Mouse (Mus musculus) lung, embryonic 14.5 days (tissue): ENCODE data around the gene Tmem220. TPM values are rescaled to one million over a fixed set of nuclear protein-coding genes. Genes with fewer than 3 reads are reported as not detected.

Source experiments
- ATAC-seq: fragments of 200-750 bp; cut with Nextera tagmentation; 2 replicates; pipeline ENCODE4 v1.8.0; 2017; ENCODE audit warnings: mild to moderate bottlenecking, moderate TSS enrichment, moderate library complexity; ENCODE audit not compliant: insufficient read depth
- DNase-seq: peaks from one replicate; pipeline ENCODE4 v3.0.0-alpha.2; 2015
- H3K27ac ChIP-seq: fragments of 300-500 bp; sonication (generic); 2 replicates; pipeline ENCODE4 v1.5.1; 2014; ENCODE audit warnings: low read depth, mild to moderate bottlenecking, moderate library complexity
- H3K27me3 ChIP-seq: fragments of 300-500 bp; sonication (generic); 2 replicates; pipeline ENCODE4 v1.6.1; 2014; ENCODE audit warnings: low read length, control low read depth; ENCODE audit not compliant: insufficient read depth
- H3K36me3 ChIP-seq: fragments of 300-500 bp; sonication (generic); 2 replicates; pipeline ENCODE4 v1.6.1; 2014; ENCODE audit warnings: control low read depth; ENCODE audit not compliant: insufficient read depth
- H3K4me1 ChIP-seq: fragments of 300-500 bp; sonication (generic); 2 replicates; pipeline ENCODE4 v1.6.1; 2014; ENCODE audit warnings: antibody characterized with exemption, control low read depth; ENCODE audit not compliant: insufficient read depth
- H3K4me2 ChIP-seq: fragments of 300-500 bp; sonication (generic); 2 replicates; pipeline ENCODE4 v1.6.1; 2014; ENCODE audit warnings: mild to moderate bottlenecking
- H3K4me3 ChIP-seq: fragments of 300-500 bp; sonication (generic); 2 replicates; pipeline ENCODE4 v1.5.1; 2014; ENCODE audit warnings: low read depth, low read length
- H3K9ac ChIP-seq: fragments of 300-500 bp; sonication (generic); 2 replicates; pipeline ENCODE4 v1.6.1; 2014
- H3K9me3 ChIP-seq: fragments of 300-500 bp; sonication (generic); 2 replicates; pipeline ENCODE4 v1.6.1; 2016; ENCODE audit warnings: low read depth, low read length, control low read depth
- CTCF ChIP-seq: IDR thresholded peaks from 2 replicates; pipeline ENCODE4 v1.5.1; 2016; ENCODE audit warnings: antibody characterized with exemption, low read depth
- WGBS: fragments of 180-500 bp; shearing (Covaris S2); extraction: QIAGEN DNeasy Blood & Tissue Kit; methylation state at CpG from one replicate; pipeline ENCODE4 v1.1.7; 2014; 5-methylcytosine and 5-hydroxymethylcytosine counted together
- polyA plus RNA-seq: library from polyadenylated mRNA; unstranded; fragments of >200 nt; fragmentation: Nextera tagmentation; extraction: Ambion mirVana; gene quantifications from 2 replicates; pipeline ENCODE4 v1.2.1, GENCODE M21; 2014

Tmem220 gene
- polyA plus RNA-seq, 1 experiment from 2014 or later, result 1.8 TPM

DNA sequence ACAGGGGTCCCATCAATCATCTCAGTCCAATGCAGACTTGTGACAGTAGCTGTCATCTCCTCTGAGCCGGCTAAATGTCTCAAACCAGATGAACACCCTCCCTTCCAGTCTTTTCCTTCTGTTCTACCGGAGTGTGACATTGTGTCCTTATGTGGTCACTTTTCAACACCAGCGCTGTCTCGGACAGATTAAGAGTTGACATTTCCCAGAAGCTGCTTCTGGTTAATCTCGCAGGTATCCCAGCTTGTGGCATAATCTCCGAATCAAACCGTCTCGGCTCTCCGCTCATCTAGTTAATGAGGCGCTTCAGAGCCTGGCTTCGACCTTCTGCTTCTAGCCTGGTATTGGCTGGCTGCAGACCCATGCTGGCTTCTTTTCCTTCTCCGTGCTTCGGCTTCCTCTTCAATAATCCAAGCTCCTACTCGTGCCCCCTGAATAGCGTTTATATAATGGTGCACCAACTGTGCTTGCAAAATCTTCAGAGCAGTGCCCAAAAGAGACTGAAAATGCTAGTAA lies 47.7 kb downstream of the Tmem220 start:
- ATAC-seq, result no peak

DNA sequence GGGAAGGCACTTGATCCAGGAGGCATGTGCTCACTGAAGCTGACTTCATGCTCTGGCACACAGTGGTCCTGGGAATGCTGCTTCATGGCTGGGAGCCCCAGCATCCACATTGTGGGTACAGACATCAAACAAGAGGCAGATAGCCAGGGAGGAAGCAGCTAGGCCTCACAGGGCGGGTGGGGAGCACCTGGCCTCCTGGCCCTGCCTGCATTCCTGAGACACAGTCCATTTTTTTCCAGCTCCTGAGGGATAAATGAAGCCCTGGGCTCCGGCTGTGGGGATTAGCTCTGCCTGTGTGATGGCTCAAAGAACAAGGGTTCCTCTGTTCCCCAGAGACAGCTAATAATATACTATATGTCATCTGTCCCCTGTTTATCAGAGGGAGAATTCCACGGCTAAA lies 50.1 kb downstream of the Tmem220 start:
- 36% methylated on average over 3 of the region's 3 CpGs for WGBS
- TF ChIP-seq CTCF, result no peak
- Histone ChIP-seq H3K4me2 (no peak overlapping the region), H3K27me3 (no peaks in the 10 kb centered on the region), H3K9me3 (no peaks in the 10 kb centered on the region), H3K27ac (no peak overlapping the region), H3K4me1 (no peaks in the 10 kb centered on the region), H3K36me3 (no peaks in the 10 kb centered on the region), H3K9ac (no peak overlapping the region), H3K4me3 (no peak overlapping the region)
- DNase-seq (no peak), ATAC-seq (no peak)

More for the DNA sequence above, 47.7 kb downstream of the Tmem220 start:
- 73% methylated on average over 15 of the region's 15 CpGs for WGBS
- H3K27me3 ChIP-seq, result no peaks in the 10 kb centered on the region
- no peak overlapping the region for H3K9ac ChIP-seq
- DNase-seq, result no peak
- no peak overlapping the region for H3K27ac ChIP-seq
- H3K4me3 ChIP-seq, result no peak overlapping the region
- no peaks in the 10 kb centered on the region for H3K4me1 ChIP-seq
- H3K9me3 ChIP-seq, result no peaks in the 10 kb centered on the region
- no peak for TF ChIP-seq CTCF
- H3K4me2 ChIP-seq, result no peak overlapping the region
- no peaks in the 10 kb centered on the region for H3K36me3 ChIP-seq

DNA sequence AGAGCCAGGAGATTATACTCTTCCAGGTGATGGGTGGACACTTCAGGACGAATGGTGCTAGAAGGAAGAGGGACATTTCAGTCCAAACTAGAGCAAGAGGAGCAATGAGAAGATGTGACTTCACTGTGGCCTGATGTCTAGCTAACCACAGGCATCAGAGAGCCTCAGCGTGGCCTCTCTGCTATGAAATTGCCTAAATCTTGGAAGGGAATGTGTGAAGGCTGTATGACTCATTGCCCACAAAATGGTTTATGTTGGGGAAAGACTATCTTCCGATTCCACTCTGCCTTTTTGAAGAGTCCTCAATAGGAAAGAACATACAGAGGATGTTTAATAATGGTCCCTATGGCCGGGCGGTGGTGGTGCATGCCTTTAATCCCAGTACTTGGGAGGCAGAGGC lies 51.8 kb downstream of the Tmem220 start:
- DNase-seq (no peak), ATAC-seq (no peak)
- no peak overlapping the region for H3K27ac ChIP-seq
- no peaks in the 10 kb centered on the region for H3K36me3 ChIP-seq
- H3K9me3 ChIP-seq, result no peaks in the 10 kb centered on the region
- no peaks in the 10 kb centered on the region for H3K27me3 ChIP-seq
- TF ChIP-seq CTCF, result no peak
- WGBS, result 82% methylated on average over 5 of the region's 5 CpGs
- no peak overlapping the region for H3K9ac ChIP-seq
- no peaks in the 10 kb centered on the region for H3K4me1 ChIP-seq
- H3K4me3 ChIP-seq, result no peak overlapping the region
- H3K4me2 ChIP-seq, result no peak overlapping the region

DNA sequence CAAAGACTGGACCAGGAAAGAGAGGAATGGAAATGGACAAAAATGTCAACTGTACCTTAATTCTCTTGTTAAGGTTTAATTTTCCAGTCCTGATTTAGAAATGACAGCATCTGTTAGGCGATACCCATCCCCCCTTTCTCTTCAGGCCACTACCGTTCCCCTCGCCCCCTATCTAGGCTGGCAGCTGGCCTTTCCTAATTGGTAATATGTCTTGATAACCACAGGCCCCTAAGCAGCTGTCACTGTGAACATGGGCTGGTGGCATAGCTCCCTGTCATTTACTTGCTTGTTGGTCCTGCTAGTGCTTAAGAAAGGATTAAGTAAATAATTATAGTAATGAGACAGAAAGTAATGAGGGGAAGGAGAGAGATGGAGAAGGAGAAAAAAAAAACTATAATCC lies 52.5 kb downstream of the Tmem220 start:
- Histone ChIP-seq H3K36me3 (no peaks in the 10 kb centered on the region), H3K27me3 (no peaks in the 10 kb centered on the region), H3K4me3 (no peak overlapping the region), H3K9ac (no peak overlapping the region), H3K4me1 (no peaks in the 10 kb centered on the region), H3K4me2 (no peak overlapping the region), H3K27ac (no peak overlapping the region), H3K9me3 (no peaks in the 10 kb centered on the region)
- 45% methylated on average over 3 of the region's 3 CpGs for WGBS
- ATAC-seq, result no peak
- no peak for TF ChIP-seq CTCF
- no peak for DNase-seq

DNA sequence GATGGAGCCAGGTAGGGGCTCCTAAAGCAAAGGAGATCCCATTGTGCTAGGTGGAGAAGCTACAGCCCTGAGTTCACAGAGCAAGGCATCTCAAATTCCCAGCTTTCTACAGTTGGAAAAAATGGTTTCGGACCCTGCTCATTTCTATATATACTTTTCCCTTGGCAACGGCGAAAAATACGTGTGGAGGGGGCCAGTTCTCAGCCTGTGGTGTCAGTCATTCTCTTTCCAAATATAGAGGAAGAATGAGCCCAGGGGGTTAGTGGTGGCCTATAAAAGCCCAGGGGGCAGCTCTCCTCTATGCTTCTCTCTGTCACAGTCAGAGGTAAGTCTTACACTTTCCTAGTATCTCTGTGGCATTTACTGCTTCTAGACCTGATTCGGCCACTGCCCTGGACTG lies 53.0 kb downstream of the Tmem220 start, which contains the start of gene Myh3:
Gene Myh3 (plus strand): TSS at position 301 of the 400 bp plus-strand sequence.
- Histone ChIP-seq H3K9me3 (no peaks in the 10 kb centered on the region), H3K9ac (no peak within 1 kb of the TSS), H3K4me2 (no peak within 1 kb of the TSS), H3K36me3 (no peaks in the 10 kb centered on the region), H3K27ac (no peak within 1 kb of the TSS), H3K4me3 (no peak within 1 kb of the TSS), H3K27me3 (no peaks in the 10 kb centered on the region), H3K4me1 (no peaks in the 10 kb centered on the region)
- WGBS, result 83% methylated on average over 5 of the region's 5 CpGs
- DNase-seq (no peak), ATAC-seq (no peak)
- TF ChIP-seq CTCF, result no peak

DNA sequence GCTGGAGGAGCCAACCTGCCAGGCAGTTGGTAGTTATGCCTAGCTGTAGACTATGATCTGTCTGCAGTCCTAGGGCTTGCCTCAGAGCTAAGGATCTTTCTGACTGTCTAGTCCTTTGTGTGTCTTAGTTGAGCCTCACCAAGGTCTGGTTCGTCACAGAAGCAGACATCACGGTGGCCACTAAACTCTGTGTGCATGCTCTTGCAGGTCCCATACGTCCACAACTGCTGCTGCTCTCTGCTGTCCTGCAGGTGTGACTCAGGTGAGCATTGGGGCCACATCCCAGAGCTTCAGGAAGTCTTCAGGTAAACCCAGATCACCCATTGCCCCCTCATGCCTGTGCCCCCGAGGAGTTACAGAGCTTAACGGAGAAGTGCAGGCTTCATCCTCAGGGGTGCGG lies 53.9 kb downstream of the Tmem220 start:
- WGBS, result 80% methylated on average over 6 of the region's 6 CpGs
- ATAC-seq (no peak), DNase-seq (no peak)
- Histone ChIP-seq H3K4me3 (no peak overlapping the region), H3K36me3 (no peaks in the 10 kb centered on the region), H3K27ac (no peak overlapping the region), H3K9ac (no peak overlapping the region), H3K9me3 (no peaks in the 10 kb centered on the region), H3K4me2 (no peak overlapping the region), H3K4me1 (no peaks in the 10 kb centered on the region), H3K27me3 (peaks cover 3% of the 10 kb centered on the region; the same call in 1 of the 2 replicates)
- no peak for TF ChIP-seq CTCF

DNA sequence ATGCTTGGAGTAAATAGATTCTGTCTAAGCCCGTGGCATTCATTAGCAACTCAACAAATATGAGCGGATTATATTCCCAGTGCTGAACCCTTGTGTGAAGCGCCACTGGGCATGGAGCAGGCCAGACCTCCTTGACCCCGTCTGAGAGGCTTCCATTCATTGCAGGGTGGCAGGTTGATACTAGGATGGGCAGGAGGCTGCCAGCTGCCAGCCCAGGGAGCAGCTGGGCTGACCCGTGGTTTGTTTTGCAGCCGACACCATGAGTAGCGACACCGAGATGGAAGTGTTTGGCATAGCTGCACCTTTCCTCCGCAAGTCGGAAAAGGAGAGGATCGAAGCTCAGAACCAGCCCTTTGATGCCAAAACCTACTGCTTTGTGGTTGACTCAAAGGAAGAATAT lies 54.8 kb downstream of the Tmem220 start:
- Histone ChIP-seq H3K27ac (no peak overlapping the region), H3K36me3 (no peaks in the 10 kb centered on the region), H3K4me1 (no peaks in the 10 kb centered on the region), H3K27me3 (peaks cover 12% of the 10 kb centered on the region; the same call in 1 of the 2 replicates), H3K4me3 (no peak overlapping the region), H3K4me2 (no peak overlapping the region), H3K9me3 (no peaks in the 10 kb centered on the region), H3K9ac (no peak overlapping the region)
- 66% methylated on average over 11 of the region's 11 CpGs for WGBS
- no peak for ATAC-seq
- DNase-seq, result no peak
- TF ChIP-seq CTCF, result no peak
